Mouse (Mus musculus): Measurements from ENCODE around the gene Tbc1d10b.

Gene Tbc1d10b

GRCm38 (mm10) chr7:127147901-127148300 lies 60.4 kb downstream of the Tbc1d10b start:
- no peak for DNase-seq

Data from heart, adult 11 months (tissue).